Mouse (Mus musculus) lung, postnatal 0 days (tissue): ENCODE results near the gene Dpy19l1. TPM values are rescaled to one million over a fixed set of nuclear protein-coding genes. Genes with fewer than 3 reads are reported as not detected.

ENCODE experiments used
- ATAC-seq: fragments of 200-750 bp; cut with Nextera tagmentation; 2 replicates; pipeline ENCODE4 v1.8.0; 2017; ENCODE audit warnings: moderate library complexity
- DNase-seq: peaks from one replicate; pipeline ENCODE4 v3.0.0-alpha.2; 2016; ENCODE audit warnings: low spot score
- H3K27ac ChIP-seq: fragments of 300-500 bp; sonication (generic); 2 replicates; pipeline ENCODE4 v1.5.1; 2014; ENCODE audit warnings: antibody characterized with exemption, mild to moderate bottlenecking, low read length, mixed read lengths
- H3K27me3 ChIP-seq: fragments of 300-500 bp; sonication (generic); replicated peaks from 2 replicates; pipeline ENCODE4 v1.6.1; 2014; ENCODE audit warnings: low read length, mixed read lengths; ENCODE audit not compliant: insufficient read depth
- H3K36me3 ChIP-seq: fragments of 300-500 bp; sonication (generic); 2 replicates; pipeline ENCODE4 v1.6.1; 2014; ENCODE audit warnings: low read length, mixed read lengths; ENCODE audit not compliant: insufficient read depth
- H3K4me1 ChIP-seq: fragments of 300-500 bp; sonication (generic); 2 replicates; pipeline ENCODE4 v1.6.1; 2014; ENCODE audit warnings: antibody characterized with exemption, low read depth, low read length, mixed read lengths; ENCODE audit not compliant: insufficient read depth
- H3K4me2 ChIP-seq: fragments of 300-500 bp; sonication (generic); replicated peaks from 2 replicates; pipeline ENCODE4 v1.6.1; 2014; ENCODE audit warnings: low read depth, mild to moderate bottlenecking, low read length, moderate library complexity, mixed read lengths
- H3K4me3 ChIP-seq: fragments of 300-500 bp; sonication (generic); 2 replicates; pipeline ENCODE4 v1.5.1; 2014; ENCODE audit warnings: low read depth, low read length
- H3K9ac ChIP-seq: fragments of 300-500 bp; sonication (generic); replicated peaks from 2 replicates; pipeline ENCODE4 v1.6.1; 2014; ENCODE audit warnings: low read depth, mild to moderate bottlenecking
- H3K9me3 ChIP-seq: fragments of 300-500 bp; sonication (generic); 2 replicates; pipeline ENCODE4 v1.6.1; 2016; ENCODE audit warnings: low read length, mixed read lengths
- CTCF ChIP-seq: IDR thresholded peaks from 2 replicates; pipeline ENCODE4 v1.5.1; 2016; ENCODE audit warnings: antibody characterized with exemption, mild to moderate bottlenecking
- EP300 ChIP-seq: IDR thresholded peaks from 2 replicates; pipeline ENCODE4 v1.6.1; 2016; ENCODE audit warnings: antibody characterized with exemption, mild to moderate bottlenecking, control low read depth
- WGBS: fragments of 180-500 bp; shearing (Covaris S2); extraction: QIAGEN DNeasy Blood & Tissue Kit; methylation state at CpG from one replicate; pipeline ENCODE4 v1.1.7; 2014; 5-methylcytosine and 5-hydroxymethylcytosine counted together
- polyA plus RNA-seq: library from polyadenylated mRNA; unstranded; fragments of >200 nt; fragmentation: Nextera tagmentation; extraction: Ambion mirVana; gene quantifications from 2 replicates; pipeline ENCODE4 v1.2.1, GENCODE M21; 2015

The Dpy19l1 gene
- polyA plus RNA-seq, 1 experiment from 2014 or later = 8.2 TPM

DNA sequence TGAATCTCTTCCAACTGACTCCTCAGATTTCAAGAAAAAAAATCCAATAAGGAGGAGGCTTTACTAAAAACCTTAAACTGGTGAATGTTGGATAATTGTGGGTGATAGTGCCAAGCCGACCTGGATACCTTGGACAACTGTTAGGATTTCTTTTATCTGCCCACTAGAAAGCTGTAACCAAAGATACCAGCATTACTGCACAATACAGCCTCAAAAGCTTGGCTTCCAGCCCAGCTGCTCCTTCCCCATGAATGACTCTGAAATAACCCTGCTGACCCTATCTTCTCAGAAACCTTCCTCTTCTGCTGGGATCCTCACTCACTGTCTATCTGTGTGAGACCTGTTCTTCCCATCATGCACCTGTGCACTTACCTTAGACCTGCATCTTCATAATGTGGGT lies 81.1 kb downstream of the Dpy19l1 start:
- ATAC-seq = no peak
- TF ChIP-seq CTCF = no peak
- no peak for TF ChIP-seq EP300
- whole genome bisulfite sequencing = 69% methylated on average over 1 of the region's 1 CpGs

DNA sequence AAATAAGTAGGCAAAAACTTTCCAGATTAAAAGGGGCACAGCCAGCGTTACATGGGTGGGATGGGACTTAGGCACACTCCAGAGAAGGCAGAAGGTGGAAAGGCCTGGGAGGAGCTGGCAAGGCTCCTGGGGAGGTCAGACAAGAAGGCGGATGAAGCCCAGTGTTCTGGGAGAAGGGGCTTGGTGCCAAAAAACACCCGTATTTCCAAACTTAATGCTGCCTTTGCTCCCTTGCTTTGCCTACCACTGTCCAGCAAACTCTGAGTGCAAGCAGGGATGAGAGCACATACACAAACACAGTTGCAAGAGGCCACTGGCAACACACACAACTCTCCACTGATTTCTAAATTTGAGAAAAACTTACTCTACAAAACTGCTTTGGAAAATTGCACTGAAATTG lies 81.7 kb downstream of the Dpy19l1 start:
- 51% methylated on average over 3 of the region's 3 CpGs for WGBS
- Histone ChIP-seq H3K4me2 (no peak overlapping the region), H3K9me3 (no peaks in the 10 kb centered on the region), H3K9ac (no peak overlapping the region), H3K36me3 (no peaks in the 10 kb centered on the region), H3K4me1 (no peaks in the 10 kb centered on the region), H3K27me3 (no peaks in the 10 kb centered on the region), H3K4me3 (no peak overlapping the region), H3K27ac (no peak overlapping the region)
- DNase-seq (no peak), ATAC-seq (no peak)
- no peak for TF ChIP-seq CTCF
- TF ChIP-seq EP300 = no peak

More for the DNA sequence above, 81.1 kb downstream of the Dpy19l1 start:
- Histone ChIP-seq H3K27ac (no peak overlapping the region), H3K4me2 (no peak overlapping the region), H3K9me3 (no peaks in the 10 kb centered on the region), H3K9ac (no peak overlapping the region), H3K4me3 (no peak overlapping the region), H3K4me1 (no peaks in the 10 kb centered on the region), H3K27me3 (no peaks in the 10 kb centered on the region), H3K36me3 (no peaks in the 10 kb centered on the region)
- DNase-seq = no peak

DNA sequence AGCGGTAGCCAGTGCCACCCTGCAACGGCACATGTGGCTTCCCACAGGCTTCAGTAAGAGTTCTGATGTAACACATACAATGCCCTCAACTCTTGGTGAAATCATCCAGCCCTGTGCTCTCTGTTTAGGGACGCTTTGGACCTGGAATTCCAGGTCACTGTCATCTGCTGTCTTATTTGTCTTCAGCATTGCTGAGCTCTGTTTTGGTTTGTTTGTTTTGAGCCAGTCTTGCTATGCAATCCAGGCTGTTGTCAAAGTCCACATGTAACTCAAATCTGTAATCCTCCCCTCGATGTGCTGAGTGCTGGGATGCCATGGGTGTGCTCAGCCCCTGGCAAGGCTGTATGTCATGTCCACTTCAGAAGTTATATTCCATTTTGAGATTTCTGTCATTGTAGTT lies 82.8 kb downstream of the Dpy19l1 start:
- ATAC-seq (no peak), DNase-seq (no peak)
- WGBS = 91% methylated on average over 4 of the region's 4 CpGs
- H3K27me3 ChIP-seq = no peaks in the 10 kb centered on the region
- H3K4me2 ChIP-seq = no peak overlapping the region
- no peaks in the 10 kb centered on the region for H3K36me3 ChIP-seq
- H3K9me3 ChIP-seq = no peaks in the 10 kb centered on the region
- H3K27ac ChIP-seq = no peak overlapping the region
- TF ChIP-seq EP300 (no peak), CTCF (no peak)
- H3K9ac ChIP-seq = no peak overlapping the region
- H3K4me3 ChIP-seq = no peak overlapping the region
- no peaks in the 10 kb centered on the region for H3K4me1 ChIP-seq

- Histone ChIP-seq H3K9ac (no peak overlapping the region), H3K27ac (no peak overlapping the region), H3K27me3 (no peaks in the 10 kb centered on the region), H3K4me3 (no peak overlapping the region), H3K4me1 (no peaks in the 10 kb centered on the region), H3K36me3 (no peaks in the 10 kb centered on the region), H3K9me3 (no peaks in the 10 kb centered on the region), H3K4me2 (no peak overlapping the region)
- no peak for ATAC-seq
- TF ChIP-seq CTCF = no peak
- 86% methylated on average over 5 of the region's 5 CpGs for WGBS
- no peak for DNase-seq
Observed at GRCm38 (mm10) chr9:24418281-24418680, 84.7 kb downstream of the Dpy19l1 start.

DNA sequence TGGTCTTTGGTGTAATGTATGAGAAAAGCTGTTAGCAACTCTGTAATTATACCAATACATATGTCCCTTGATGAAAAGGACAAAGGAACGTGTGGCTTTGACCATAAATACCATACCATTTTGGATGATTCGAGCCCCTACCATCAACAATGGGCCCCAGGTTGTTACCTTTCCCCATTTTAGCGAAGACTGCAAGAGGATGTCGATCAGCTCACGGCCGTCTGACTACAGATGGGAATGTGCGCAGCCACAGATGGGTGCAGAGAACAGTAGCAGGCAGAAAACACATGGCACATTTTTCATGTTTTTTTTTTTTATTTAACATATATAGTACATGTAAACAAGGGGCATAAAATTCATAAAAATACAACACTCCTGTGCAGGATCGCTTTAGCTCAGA lies 91.5 kb downstream of the Dpy19l1 start:
- Histone ChIP-seq H3K9me3 (no peaks in the 10 kb centered on the region), H3K4me2 (no peak overlapping the region), H3K4me3 (no peak overlapping the region), H3K36me3 (no peaks in the 10 kb centered on the region), H3K27me3 (no peaks in the 10 kb centered on the region), H3K27ac (no peak overlapping the region), H3K4me1 (no peaks in the 10 kb centered on the region), H3K9ac (no peak overlapping the region)
- DNase-seq (no peak), ATAC-seq (no peak)
- 95% methylated on average over 8 of the region's 8 CpGs for WGBS
- TF ChIP-seq EP300 (no peak), CTCF (no peak)

DNA sequence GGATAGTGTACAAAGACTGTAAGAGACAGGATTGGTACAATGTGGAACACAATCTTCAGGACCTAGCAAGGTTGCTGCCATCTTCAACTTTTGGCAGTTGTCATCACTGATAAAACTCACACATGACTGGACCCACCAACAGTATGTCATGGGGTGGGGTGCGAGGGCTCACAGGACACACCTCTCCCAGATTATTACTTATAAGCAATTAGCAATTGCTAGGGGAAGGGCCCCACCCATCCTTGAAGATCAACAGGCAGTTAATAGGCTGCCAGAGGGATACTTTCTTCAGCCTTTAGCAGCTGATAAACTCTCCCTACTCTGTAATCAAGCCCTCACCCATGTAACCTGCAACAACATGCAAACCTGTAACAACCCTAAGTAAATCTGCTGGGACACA lies 92.5 kb downstream of the Dpy19l1 start:
- no peaks in the 10 kb centered on the region for H3K36me3 ChIP-seq
- H3K9me3 ChIP-seq = no peaks in the 10 kb centered on the region
- no peaks in the 10 kb centered on the region for H3K4me1 ChIP-seq
- H3K4me2 ChIP-seq = no peak overlapping the region
- H3K4me3 ChIP-seq = no peak overlapping the region
- TF ChIP-seq EP300 (no peak), CTCF (no peak)
- ATAC-seq (no peak), DNase-seq (no peak)
- no peaks in the 10 kb centered on the region for H3K27me3 ChIP-seq
- H3K27ac ChIP-seq = no peak overlapping the region
- H3K9ac ChIP-seq = no peak overlapping the region
- 84% methylated on average over 1 of the region's 1 CpGs for WGBS

DNA sequence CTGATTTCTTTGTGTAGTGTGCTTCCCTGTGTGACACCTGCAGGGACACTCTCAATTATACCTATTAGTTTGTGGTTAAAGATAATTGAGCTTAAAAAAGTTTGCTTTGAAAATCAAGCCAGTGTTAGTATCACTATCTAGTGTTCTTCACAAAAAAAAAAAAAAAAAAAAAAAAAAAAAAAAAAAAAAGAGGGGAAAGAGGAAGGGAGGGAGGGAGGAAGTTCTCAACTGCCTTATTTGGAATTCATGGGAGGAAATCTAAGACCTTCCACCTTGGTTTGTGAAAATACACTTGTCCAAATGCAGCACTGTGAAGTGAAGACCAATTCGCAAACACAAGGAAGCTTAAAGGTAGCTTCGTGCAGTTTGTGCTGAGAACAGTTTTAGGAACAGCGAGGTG lies 94.9 kb downstream of the Dpy19l1 start:
- TF ChIP-seq CTCF = no peak
- TF ChIP-seq EP300 = no peak
- ATAC-seq (no peak), DNase-seq (no peak)
- Histone ChIP-seq H3K9me3 (no peaks in the 10 kb centered on the region), H3K27me3 (no peaks in the 10 kb centered on the region), H3K4me1 (no peaks in the 10 kb centered on the region), H3K27ac (no peak overlapping the region), H3K4me2 (no peak overlapping the region), H3K9ac (no peak overlapping the region), H3K36me3 (no peaks in the 10 kb centered on the region), H3K4me3 (no peak overlapping the region)
- 72% methylated on average over 3 of the region's 3 CpGs for WGBS
